Mouse (Mus musculus) ZHBTc4 (cell line): ENCODE results near the gene Sh3bp1.
A peak's percentile ranks its signal among the peaks of the same experiment; 100 is the strongest.
"Not testable (repeated sequence)": the region's sequence is repeated elsewhere in the genome, so short reads cannot be mapped to it uniquely, and the experiment has no call there.

Experiments
- DNase-seq: peaks from one replicate; pipeline ENCODE4 v3.0.0-alpha.2; 2011; ENCODE audit warnings: low read depth, low spot score

Sh3bp1 gene

DNA sequence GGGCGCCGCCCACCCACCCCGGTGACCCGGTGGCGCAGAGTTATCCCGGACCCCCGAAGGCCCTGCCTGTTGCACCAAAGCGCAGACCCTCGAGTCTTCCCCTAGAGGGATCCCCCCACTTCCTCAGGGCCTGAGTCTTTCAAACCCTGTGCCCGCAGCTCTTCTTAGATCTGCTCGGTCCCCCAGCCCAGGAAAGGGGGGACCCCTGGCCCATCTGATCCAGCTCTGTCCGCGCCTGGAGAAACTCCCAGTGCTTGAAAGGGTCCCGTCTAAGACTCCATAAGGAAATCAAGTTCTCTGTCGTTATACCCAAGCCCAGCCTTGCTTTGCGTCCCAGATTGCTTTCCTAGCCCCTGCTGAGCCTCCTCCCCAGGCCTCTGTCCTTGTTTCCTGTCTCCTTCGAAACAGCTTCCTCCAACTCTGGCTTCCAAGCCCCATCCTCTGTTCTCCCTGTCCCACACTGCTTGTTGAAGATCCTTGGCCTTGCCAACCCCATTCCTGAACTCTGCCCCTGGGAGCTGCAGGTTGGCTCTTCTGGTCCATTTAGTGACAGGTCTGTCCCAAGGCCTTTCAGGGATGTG, 21.7 kb upstream of the Sh3bp1 start:
- DNase-seq: peak; percentile 38

DNA sequence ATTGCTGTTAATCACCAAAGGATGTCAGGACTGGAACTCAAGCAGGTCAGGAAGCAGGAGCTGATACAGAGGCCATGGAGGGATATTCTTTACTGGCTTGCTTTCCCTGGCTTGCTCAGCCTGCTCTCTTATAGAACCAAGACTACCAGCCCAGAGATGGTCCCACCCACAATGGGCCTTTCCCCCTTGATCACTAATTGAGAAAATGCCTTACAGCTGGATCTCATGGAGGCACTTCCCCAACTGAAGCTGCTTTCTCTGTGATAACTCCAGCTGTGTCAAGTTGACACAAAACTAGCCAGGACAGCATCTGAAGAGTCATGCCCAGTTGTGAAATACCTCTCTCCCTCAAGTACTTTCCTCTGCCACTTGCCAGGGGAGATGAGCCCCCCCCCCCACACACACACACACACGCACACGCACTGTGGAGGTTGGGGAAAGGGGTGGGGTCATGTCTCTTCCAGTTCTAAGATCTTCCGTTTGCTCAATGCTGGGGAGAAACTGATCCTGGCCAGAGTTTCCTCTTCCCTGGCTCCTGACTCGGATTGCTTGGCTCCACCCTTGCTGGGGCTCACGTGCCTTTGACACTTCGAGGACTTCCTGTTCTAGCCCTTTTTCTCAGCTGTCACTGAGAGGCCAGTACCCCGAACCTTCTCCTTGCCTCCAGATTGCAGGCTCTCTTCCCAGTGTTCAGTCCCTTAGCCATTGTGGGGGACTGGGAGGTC, 20.6 kb upstream of the Sh3bp1 start:
- not testable (repeated sequence) for DNase-seq

GRCm38 (mm10) chr15:78880432-78880831, 19.1 kb upstream of the Sh3bp1 start:
- no peak for DNase-seq

GRCm38 (mm10) chr15:78881828-78882227, 17.7 kb upstream of the Sh3bp1 start:
- DNase-seq: no peak

GRCm38 (mm10) chr15:78889401-78889853, 10.1 kb upstream of the Sh3bp1 start:
- peak; percentile 69 for DNase-seq

DNA sequence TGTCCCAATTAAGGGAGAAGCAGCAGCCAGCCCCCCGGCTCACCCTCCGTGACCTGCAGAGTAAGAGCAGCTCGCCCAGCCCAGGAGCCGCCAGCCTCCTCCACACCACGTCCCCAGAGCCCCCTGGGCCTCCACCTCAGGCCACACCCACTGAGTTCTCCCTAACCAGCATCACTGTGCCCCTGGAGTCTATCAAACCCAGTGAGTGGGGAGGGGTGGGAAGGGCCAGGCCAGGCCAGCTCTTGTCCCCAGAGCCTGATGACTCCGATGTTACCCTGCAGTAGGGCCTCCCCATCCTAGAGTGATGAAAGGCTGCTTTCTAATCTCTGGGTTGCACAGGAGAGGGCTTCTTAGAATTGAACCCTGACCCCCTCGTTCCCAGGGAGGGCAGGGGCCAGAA, 7.1 kb upstream of the Sh3bp1 start:
- DNase-seq: no peak

DNA sequence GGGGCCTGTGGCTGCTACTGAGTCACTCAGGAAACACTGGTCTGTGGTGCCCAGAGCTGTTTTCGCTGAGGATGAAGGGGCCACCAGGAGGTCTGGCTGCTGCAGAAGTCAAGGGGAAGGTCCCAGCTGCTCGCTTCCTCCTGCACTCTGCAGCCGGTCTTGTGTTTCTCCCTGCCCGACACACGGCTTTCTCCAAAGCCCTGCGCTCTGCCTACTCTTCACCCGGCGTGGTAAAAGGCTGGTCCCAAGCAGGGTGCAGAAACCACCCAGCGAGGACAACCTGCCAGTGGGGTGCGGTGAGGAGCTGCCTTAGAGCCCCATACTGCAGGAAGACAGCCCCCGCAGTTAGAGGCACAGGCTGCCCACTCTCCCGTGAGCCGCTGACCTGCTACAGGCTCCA, 4.8 kb upstream of the Sh3bp1 start:
- no peak for DNase-seq

DNA sequence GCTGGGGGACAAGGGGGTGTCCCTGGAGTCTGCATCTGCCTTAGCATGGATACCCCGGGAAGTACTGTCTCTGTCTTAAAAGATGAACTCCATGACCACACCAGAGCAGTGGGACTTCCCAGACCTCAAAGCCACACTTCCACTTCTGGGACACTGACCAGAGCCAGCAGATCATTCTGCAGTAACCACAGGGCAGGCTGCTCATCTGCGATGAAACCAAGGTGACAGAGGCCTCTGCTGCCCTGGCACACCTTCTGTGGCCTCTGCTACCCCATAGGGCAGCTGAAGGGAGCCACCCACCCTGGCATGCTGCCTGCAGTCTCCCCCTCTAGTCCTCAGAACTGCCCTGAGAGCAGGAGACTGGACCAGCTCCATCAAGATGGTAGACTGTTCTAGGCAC, 3.8 kb upstream of the Sh3bp1 start:
- no peak for DNase-seq

- DNase-seq: peak; percentile 90
These were observed 3.4 kb upstream of the Sh3bp1 start for GRCm38 (mm10) chr15:78896149-78896548.

DNA sequence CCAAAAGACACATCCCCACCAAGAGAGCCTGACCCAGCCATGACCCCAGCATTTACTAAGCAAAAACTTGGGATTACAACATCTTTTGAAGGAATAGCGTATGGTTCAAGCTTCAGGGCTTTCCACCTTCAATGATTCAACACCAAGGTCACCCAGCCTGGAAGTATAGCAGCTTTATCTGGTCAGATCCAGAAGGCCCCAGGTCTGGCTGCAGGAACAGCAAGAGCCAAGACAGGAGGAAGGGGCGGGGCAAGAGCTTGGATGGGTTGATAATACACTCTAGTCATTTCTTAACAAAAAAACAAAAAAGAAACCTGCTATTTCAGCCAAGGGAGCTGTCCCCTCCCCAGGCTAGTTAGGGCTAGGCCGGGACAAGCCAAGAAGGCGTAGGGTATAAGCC, 2.1 kb upstream of the Sh3bp1 start:
- peak; percentile 94 for DNase-seq

GRCm38 (mm10) chr15:78898507-78899001, 1.0 kb upstream of the Sh3bp1 start:
- DNase-seq: peak; percentile 75

- DNase-seq: no peak
These were observed 194 bp upstream of the Sh3bp1 start, which contains the start of gene Gm49510 for GRCm38 (mm10) chr15:78899409-78899739. Gm49510 (plus strand) TSS chr15:78899667.

DNA sequence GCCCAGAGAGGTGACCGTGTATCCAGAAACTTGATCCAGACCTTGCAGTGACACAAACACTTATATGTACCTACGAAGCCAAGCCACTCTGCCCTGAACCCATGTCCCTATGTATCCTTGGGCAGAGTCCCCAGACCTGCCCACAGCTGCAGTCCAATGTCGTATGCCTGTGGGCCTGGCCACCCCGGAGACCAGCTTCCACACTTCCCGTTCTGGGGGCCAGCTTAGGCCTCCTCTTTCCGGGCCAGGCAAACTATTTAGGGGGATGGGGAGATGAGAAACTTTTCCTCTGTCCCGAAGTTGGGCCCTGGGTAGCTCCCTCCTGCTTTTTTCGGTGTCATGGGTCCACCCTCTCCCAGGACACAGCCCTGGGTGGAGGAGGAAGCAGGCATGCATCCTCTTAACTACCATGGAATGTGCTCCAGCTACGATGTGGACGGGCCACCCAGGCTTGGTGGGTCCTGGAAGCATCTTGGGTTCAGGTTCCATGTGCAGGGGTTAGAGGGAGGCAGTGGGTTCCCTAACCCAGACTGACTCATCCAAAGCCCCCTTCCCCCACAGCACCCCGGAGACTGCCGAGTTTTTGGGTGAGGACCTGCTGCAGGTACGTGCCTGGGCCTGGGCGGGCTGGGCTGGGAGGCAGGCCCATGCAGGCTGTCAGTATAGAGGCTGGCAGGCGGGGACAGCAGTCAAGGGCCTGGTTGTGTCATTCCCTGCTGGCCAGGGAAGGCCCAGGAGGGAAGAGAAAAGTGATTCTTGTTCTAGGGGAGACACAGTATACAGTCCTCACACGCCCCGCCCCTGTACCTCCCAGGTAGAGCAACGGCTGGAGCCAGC, 1.2 kb downstream of the Sh3bp1 start:
- no peak for DNase-seq

- DNase-seq: peak; percentile 57
These were observed 1.8 kb downstream of the Sh3bp1 start for GRCm38 (mm10) chr15:78901422-78901789.

DNA sequence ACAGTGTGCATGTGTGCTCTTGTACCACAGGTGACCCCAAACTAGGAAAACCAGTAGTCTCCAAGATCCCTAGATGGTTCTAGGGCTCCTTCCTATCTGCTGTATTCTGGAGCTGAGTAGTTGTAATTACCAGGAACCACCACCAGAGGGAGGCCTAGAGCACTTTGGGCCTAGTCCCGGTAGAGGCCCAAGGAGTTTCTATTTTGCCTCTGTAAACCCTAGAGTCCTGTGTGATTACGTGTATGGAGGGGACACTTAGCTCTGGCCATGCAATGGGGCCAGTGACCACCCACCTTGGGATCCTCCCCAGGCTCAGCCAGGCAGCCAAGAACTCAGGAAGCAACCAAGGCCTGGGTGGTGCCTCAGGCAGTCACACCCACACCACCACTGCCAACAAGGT, 3.7 kb downstream of the Sh3bp1 start:
- peak; percentile 85 for DNase-seq

- peak; percentile 69 for DNase-seq
These were observed 8.8 kb downstream of the Sh3bp1 start for GRCm38 (mm10) chr15:78908399-78908798.

DNA sequence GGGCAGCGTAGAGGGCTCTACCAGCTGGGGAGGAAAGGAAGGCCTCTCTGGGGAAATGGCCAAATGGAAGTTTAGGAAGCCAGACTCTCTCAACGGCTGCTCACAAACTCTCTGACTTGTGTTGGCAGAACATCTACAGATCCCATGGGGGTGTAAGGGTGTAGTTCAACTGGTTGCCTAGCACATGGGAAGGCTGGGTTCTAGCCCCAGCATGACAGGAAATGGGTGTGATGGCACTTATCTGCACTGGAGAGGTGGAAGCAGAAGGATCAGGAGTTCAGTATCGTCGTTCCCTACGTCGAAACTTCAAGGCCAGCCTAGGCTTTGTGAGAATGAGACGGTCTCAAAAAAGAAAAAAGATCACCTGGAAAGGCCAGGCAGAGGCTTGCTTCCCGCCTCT, 9.4 kb downstream of the Sh3bp1 start:
- no peak for DNase-seq

DNA sequence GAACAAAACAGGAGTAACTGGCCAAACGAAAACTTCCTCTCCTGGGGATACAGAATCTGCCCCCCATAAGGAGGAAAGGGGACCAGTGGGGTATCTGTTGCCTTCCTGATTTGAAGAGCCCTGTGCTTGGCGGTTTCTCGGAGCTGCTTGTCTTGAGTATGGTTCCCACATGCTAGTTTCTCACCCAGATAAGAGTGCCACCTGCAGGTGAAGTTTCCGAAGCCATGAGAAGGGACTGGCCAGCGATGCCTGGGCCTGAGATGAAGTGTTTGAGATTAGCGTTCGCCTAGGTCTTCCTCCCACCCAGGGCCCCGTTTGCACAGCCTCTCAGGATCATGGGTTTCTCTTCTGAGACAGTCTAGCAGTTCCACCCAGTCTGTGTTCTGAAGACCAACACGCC, 12.5 kb downstream of the Sh3bp1 start:
- DNase-seq: peak; percentile 54

GRCm38 (mm10) chr15:78913632-78914090, 14.1 kb downstream of the Sh3bp1 start, which contains the start of gene Pdxp:
Pdxp (plus strand) TSS chr15:78913919.
- DNase-seq: peak; percentile 99

DNA sequence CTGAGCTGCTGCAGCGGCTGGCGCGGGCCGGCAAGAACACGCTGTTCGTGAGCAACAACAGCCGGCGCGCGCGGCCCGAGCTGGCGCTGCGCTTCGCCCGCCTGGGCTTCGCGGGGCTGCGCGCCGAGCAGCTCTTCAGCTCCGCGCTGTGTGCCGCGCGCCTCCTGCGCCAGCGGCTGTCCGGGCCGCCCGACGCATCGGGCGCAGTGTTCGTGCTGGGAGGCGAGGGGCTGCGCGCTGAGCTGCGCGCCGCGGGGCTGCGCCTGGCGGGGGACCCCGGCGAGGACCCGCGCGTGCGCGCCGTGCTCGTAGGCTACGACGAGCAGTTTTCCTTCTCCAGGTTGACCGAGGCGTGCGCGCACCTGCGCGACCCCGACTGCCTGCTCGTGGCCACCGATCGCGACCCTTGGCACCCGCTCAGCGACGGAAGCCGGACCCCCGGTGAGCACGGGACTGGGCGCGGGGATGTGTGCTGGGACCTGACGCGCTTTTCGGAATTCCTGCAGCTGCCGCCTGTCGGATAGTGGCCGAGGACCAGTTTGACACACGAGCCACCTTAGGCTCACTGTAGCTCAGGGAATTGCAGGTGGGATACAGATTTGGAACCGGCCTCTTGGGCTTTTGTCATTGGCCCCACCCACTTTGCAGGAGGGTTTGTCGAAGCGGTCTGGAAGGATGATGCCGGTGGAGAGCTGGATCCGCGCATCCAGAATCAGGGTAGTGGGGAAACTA, 14.7 kb downstream of the Sh3bp1 start:
- peak; percentile 75 for DNase-seq

DNA sequence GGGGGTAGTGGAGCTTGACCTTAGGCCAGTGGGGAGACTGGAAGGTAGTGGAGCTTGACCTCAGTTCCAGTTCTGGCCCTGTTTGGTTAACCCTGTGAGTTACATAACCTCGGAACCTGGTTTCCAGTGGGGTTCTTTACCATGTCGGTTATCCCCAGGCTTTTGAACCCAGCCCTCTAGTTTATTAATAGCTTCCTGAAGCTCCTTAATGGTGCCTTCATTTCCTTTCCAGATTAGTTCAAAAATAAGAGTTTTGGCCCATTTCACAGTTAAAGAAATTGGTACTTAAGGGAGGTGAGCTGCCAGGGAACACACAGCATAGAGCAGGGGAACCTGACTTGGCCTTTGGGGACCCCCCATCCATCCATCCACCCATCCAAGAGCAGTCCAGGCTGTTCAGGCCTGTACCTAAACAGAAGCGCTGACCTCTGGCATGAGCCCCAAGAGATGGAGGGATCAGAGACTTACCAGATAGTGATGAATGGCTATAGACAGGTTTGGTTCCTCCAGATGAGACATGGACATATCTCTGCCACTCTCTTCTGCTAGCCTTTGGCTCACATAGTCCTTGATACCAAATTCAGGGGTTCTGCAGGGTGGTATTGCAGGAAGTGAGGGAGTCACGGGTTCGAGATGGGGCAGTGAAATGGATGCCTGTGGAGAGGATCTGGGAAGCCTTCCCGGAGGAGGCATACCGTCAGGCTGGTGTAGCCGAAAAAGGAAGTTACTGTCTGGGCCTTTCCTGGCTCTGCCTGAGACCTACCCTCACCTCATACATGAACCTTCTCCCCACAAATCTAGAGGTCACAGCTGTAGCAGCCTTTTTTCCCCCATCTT, 15.5 kb downstream of the Sh3bp1 start:
- DNase-seq: no peak
